Mouse (Mus musculus): ENCODE results near the gene Shc1. TPM values are rescaled to one million over a fixed set of nuclear protein-coding genes. Genes with fewer than 3 reads are reported as not detected.
A peak's percentile ranks its signal among the peaks of the same experiment; 100 is the strongest.

Shc1 gene
- polyA plus RNA-seq, 1 experiment from 2014 or later, result 97.5 TPM

GRCm38 (mm10) chr3:89383651-89384255 is 34.5 kb upstream of the Shc1 start:
- Histone ChIP-seq H3K27me3 (no peaks in the 10 kb centered on the region), H3K4me1 (peaks cover 25% of the 10 kb centered on the region), H3K4me2 (replicated peaks) (no peak overlapping the region), H3K9me3 (no peaks in the 10 kb centered on the region), H3K4me3 (no peak overlapping the region), H3K9ac (no peak overlapping the region), H3K27ac (no peak overlapping the region), H3K36me3 (no peaks in the 10 kb centered on the region)
- ATAC-seq (ENCODE audit: insufficient number of reproducible peaks, insufficient read depth, low FRiP score, low TSS enrichment), result no peak
- WGBS, result 84% methylated on average over 5 of the region's 5 CpGs

- H3K27ac ChIP-seq, result no peak overlapping the region
- WGBS, result 56% methylated on average over 11 of the region's 12 CpGs
- no peaks in the 10 kb centered on the region for H3K27me3 ChIP-seq
- H3K4me3 ChIP-seq, result no peak overlapping the region
- H3K9ac ChIP-seq, result 0 out of 2 replicates have a peak overlapping the region, but pooled peaks have one; percentile 16
- peaks cover 21% of the 10 kb centered on the region for H3K4me1 ChIP-seq
- no peaks in the 10 kb centered on the region for H3K9me3 ChIP-seq
- no peak for ATAC-seq (ENCODE audit: insufficient number of reproducible peaks, insufficient read depth, low FRiP score, low TSS enrichment)
- no peak overlapping the region for H3K4me2 ChIP-seq (replicated peaks)
- H3K36me3 ChIP-seq, result no peaks in the 10 kb centered on the region
These were observed 33.7 kb upstream of the Shc1 start for GRCm38 (mm10) chr3:89384331-89385076.

- Histone ChIP-seq H3K36me3 (no peaks in the 10 kb centered on the region), H3K27ac (0 out of 2 replicates have a peak overlapping the region, but pooled peaks have one; percentile 36)
These were observed 32.8 kb upstream of the Shc1 start for GRCm38 (mm10) chr3:89385451-89385850.

GRCm38 (mm10) chr3:89386438-89387420 is 31.5 kb upstream of the Shc1 start:
- Histone ChIP-seq H3K36me3 (no peaks in the 10 kb centered on the region), H3K27me3 (peaks cover 12% of the 10 kb centered on the region), H3K27ac (no peak overlapping the region), H3K9me3 (no peaks in the 10 kb centered on the region), H3K4me3 (no peak overlapping the region), H3K9ac (0 out of 2 replicates have a peak overlapping the region, but pooled peaks have one; percentile 15), H3K4me2 (replicated peaks) (peak overlapping the region; percentile 5; the same call in 1 of the 2 replicates), H3K4me1 (peaks cover 39% of the 10 kb centered on the region)
- 39% methylated on average over 17 of the region's 17 CpGs for WGBS
- ATAC-seq (ENCODE audit: insufficient number of reproducible peaks, insufficient read depth, low FRiP score, low TSS enrichment), result no peak

More at GRCm38 (mm10) chr3:89385451-89385850, 32.8 kb upstream of the Shc1 start:
- ATAC-seq (ENCODE audit: insufficient number of reproducible peaks, insufficient read depth, low FRiP score, low TSS enrichment), result no peak
- WGBS, result 25% methylated on average over 11 of the region's 11 CpGs
- H3K4me3 ChIP-seq, result no peak overlapping the region
- H3K9ac ChIP-seq, result no peak overlapping the region
- H3K27me3 ChIP-seq, result no peaks in the 10 kb centered on the region; the same call in 1 of the 2 replicates
- H3K9me3 ChIP-seq, result no peaks in the 10 kb centered on the region
- peaks cover 26% of the 10 kb centered on the region for H3K4me1 ChIP-seq
- no peak overlapping the region for H3K4me2 ChIP-seq (replicated peaks)

GRCm38 (mm10) chr3:89387632-89388031 is 30.6 kb upstream of the Shc1 start:
- Histone ChIP-seq H3K9me3 (no peaks in the 10 kb centered on the region), H3K9ac (no peak overlapping the region), H3K27ac (no peak overlapping the region), H3K4me3 (no peak overlapping the region), H3K4me2 (replicated peaks) (no peak overlapping the region), H3K4me1 (peaks cover 46% of the 10 kb centered on the region), H3K36me3 (no peaks in the 10 kb centered on the region), H3K27me3 (peaks cover 21% of the 10 kb centered on the region)
- 76% methylated on average over 11 of the region's 11 CpGs for WGBS
- no peak for ATAC-seq (ENCODE audit: insufficient number of reproducible peaks, insufficient read depth, low FRiP score, low TSS enrichment)

GRCm38 (mm10) chr3:89388134-89388881 is 29.9 kb upstream of the Shc1 start:
- H3K9me3 ChIP-seq, result no peaks in the 10 kb centered on the region
- H3K36me3 ChIP-seq, result no peaks in the 10 kb centered on the region
- H3K9ac ChIP-seq, result no peak overlapping the region
- no peak overlapping the region for H3K27ac ChIP-seq
- H3K4me3 ChIP-seq, result no peak overlapping the region
- WGBS, result 69% methylated on average over 11 of the region's 11 CpGs
- no peak for ATAC-seq (ENCODE audit: insufficient number of reproducible peaks, insufficient read depth, low FRiP score, low TSS enrichment)
- H3K4me2 ChIP-seq (replicated peaks), result no peak overlapping the region
- peaks cover 26% of the 10 kb centered on the region for H3K27me3 ChIP-seq
- H3K4me1 ChIP-seq, result peaks cover 52% of the 10 kb centered on the region

- Histone ChIP-seq H3K4me2 (replicated peaks) (no peak overlapping the region), H3K4me1 (peaks cover 52% of the 10 kb centered on the region), H3K9ac (no peak overlapping the region), H3K27ac (no peak overlapping the region), H3K36me3 (no peaks in the 10 kb centered on the region), H3K4me3 (no peak overlapping the region), H3K27me3 (peaks cover 26% of the 10 kb centered on the region), H3K9me3 (no peaks in the 10 kb centered on the region)
- 75% methylated on average over 5 of the region's 6 CpGs for WGBS
- no peak for ATAC-seq (ENCODE audit: insufficient number of reproducible peaks, insufficient read depth, low FRiP score, low TSS enrichment)
These were observed 29.1 kb upstream of the Shc1 start for GRCm38 (mm10) chr3:89388901-89389740.

GRCm38 (mm10) chr3:89390111-89390515 is 28.1 kb upstream of the Shc1 start:
- Histone ChIP-seq H3K9me3 (no peaks in the 10 kb centered on the region), H3K36me3 (no peaks in the 10 kb centered on the region), H3K4me1 (peaks cover 54% of the 10 kb centered on the region), H3K4me3 (no peak overlapping the region), H3K4me2 (replicated peaks) (no peak overlapping the region; the same call in 1 of the 2 replicates), H3K27ac (no peak overlapping the region), H3K27me3 (peaks cover 26% of the 10 kb centered on the region), H3K9ac (no peak overlapping the region)
- whole genome bisulfite sequencing, result 68% methylated on average over 5 of the region's 5 CpGs
- ATAC-seq (ENCODE audit: insufficient number of reproducible peaks, insufficient read depth, low FRiP score, low TSS enrichment), result no peak

- no peak for ATAC-seq (ENCODE audit: insufficient number of reproducible peaks, insufficient read depth, low FRiP score, low TSS enrichment)
- Histone ChIP-seq H3K36me3 (no peaks in the 10 kb centered on the region), H3K27ac (no peak overlapping the region)
These were observed 27.3 kb upstream of the Shc1 start for GRCm38 (mm10) chr3:89390699-89391662.

More at GRCm38 (mm10) chr3:89390699-89391662, 27.3 kb upstream of the Shc1 start:
- Histone ChIP-seq H3K27me3 (peaks cover 26% of the 10 kb centered on the region), H3K4me2 (replicated peaks) (peak overlapping the region; percentile 97), H3K9me3 (no peaks in the 10 kb centered on the region), H3K9ac (peak overlapping the region; percentile 53), H3K4me3 (peak overlapping the region; percentile 50), H3K4me1 (peaks cover 60% of the 10 kb centered on the region)
- WGBS, result 6% methylated on average over 19 of the region's 19 CpGs
